Mouse (Mus musculus): ENCODE measurements around the gene Traf4. TPM values are rescaled to one million over a fixed set of nuclear protein-coding genes. Genes with fewer than 3 reads are reported as not detected.

Gene Traf4
- polyA plus RNA-seq, 1 experiment from 2014 or later: 52.4 TPM

- Histone ChIP-seq H3K4me3 (ENCODE audit: low read depth, low read length) (peak overlapping the region; percentile 100), H3K36me3 (ENCODE audit: control insufficient read depth, insufficient read depth, low read length) (peaks cover 15% of the 10 kb centered on the region), H3K27ac (replicated peaks; ENCODE audit: low read depth, low read length) (peak overlapping the region; percentile 97), H3K9me3 (ENCODE audit: control insufficient read depth, low read length) (no peaks in the 10 kb centered on the region), H3K9ac (ENCODE audit: low read depth, low read length) (peak overlapping the region; percentile 98), H3K4me2 (ENCODE audit: low read depth, low read length) (peak overlapping the region; percentile 77), H3K4me1 (ENCODE audit: control insufficient read depth, insufficient read depth, low read length) (peaks cover 20% of the 10 kb centered on the region), H3K27me3 (replicated peaks; ENCODE audit: control insufficient read depth, insufficient read depth, low read length) (no peaks in the 10 kb centered on the region)
- WGBS: 1% methylated on average over 7 of the region's 16 CpGs
- peak; percentile 73 for DNase-seq (ENCODE audit: low spot score)
- peak; percentile 24 for ATAC-seq (ENCODE audit: low read depth)
These were observed 346 bp upstream of the Traf4 start for GRCm38 (mm10) chr11:78165761-78166109.

- no peak for ATAC-seq (ENCODE audit: low read depth)
- H3K4me1 ChIP-seq (ENCODE audit: control insufficient read depth, insufficient read depth, low read length): peaks cover 20% of the 10 kb centered on the region
These were observed 825 bp downstream of the Traf4 start for GRCm38 (mm10) chr11:78164604-78164923.

GRCm38 (mm10) chr11:78163681-78164603 is 1.4 kb downstream of the Traf4 start:
- Histone ChIP-seq H3K4me3 (ENCODE audit: low read depth, low read length) (peak overlapping the region; percentile 100), H3K9me3 (ENCODE audit: control insufficient read depth, low read length) (no peaks in the 10 kb centered on the region), H3K4me1 (ENCODE audit: control insufficient read depth, insufficient read depth, low read length) (peaks cover 20% of the 10 kb centered on the region), H3K4me2 (ENCODE audit: low read depth, low read length) (peak overlapping the region; percentile 77), H3K36me3 (ENCODE audit: control insufficient read depth, insufficient read depth, low read length) (peaks cover 33% of the 10 kb centered on the region), H3K27ac (replicated peaks; ENCODE audit: low read depth, low read length) (peak overlapping the region; percentile 97), H3K27me3 (replicated peaks; ENCODE audit: control insufficient read depth, insufficient read depth, low read length) (no peaks in the 10 kb centered on the region), H3K9ac (ENCODE audit: low read depth, low read length) (peak overlapping the region; percentile 98)
- WGBS: under 1% methylated on average over 17 of the region's 22 CpGs
- ATAC-seq (ENCODE audit: low read depth) (peak; percentile 65), DNase-seq (ENCODE audit: low spot score) (peak; percentile 94)

More at GRCm38 (mm10) chr11:78164604-78164923, 825 bp downstream of the Traf4 start:
- WGBS: under 1% methylated on average over 14 of the region's 14 CpGs
- peak overlapping the region; percentile 100 for H3K4me3 ChIP-seq (ENCODE audit: low read depth, low read length)
- H3K9ac ChIP-seq (ENCODE audit: low read depth, low read length): peak overlapping the region; percentile 98
- H3K27me3 ChIP-seq (replicated peaks; ENCODE audit: control insufficient read depth, insufficient read depth, low read length): no peaks in the 10 kb centered on the region
- no peak for DNase-seq (ENCODE audit: low spot score)
- H3K27ac ChIP-seq (replicated peaks; ENCODE audit: low read depth, low read length): peak overlapping the region; percentile 97
- H3K9me3 ChIP-seq (ENCODE audit: control insufficient read depth, low read length): no peaks in the 10 kb centered on the region
- peak overlapping the region; percentile 77 for H3K4me2 ChIP-seq (ENCODE audit: low read depth, low read length)
- H3K36me3 ChIP-seq (ENCODE audit: control insufficient read depth, insufficient read depth, low read length): peaks cover 27% of the 10 kb centered on the region

DNA sequence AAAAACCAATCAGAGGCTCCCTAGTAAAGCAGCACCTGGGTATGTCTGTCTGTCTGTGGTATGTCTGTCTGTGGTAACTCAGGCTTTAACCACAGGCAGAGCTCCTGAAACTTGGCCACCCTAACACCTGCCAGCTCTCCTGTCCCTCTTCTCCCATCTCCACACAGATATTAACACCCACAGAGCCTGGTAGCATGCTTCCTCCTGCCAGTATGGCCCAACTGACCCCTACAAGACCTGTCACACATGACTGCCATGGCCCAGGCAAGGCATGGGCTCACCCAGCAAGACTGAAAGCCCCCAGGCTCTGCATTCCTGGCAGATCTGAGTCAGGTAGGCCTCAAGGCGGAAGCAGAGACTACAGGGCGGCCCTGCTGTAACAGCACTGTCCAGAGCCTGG is 2.3 kb downstream of the Traf4 start:
- DNase-seq (ENCODE audit: low spot score): no peak

GRCm38 (mm10) chr11:78162504-78162903 is 2.9 kb downstream of the Traf4 start:
- WGBS: 43% methylated on average over 6 of the region's 6 CpGs
- H3K4me3 ChIP-seq (ENCODE audit: low read depth, low read length): peak overlapping the region; percentile 100
- H3K4me1 ChIP-seq (ENCODE audit: control insufficient read depth, insufficient read depth, low read length): peaks cover 22% of the 10 kb centered on the region
- H3K9ac ChIP-seq (ENCODE audit: low read depth, low read length): peak overlapping the region; percentile 98
- H3K27ac ChIP-seq (replicated peaks; ENCODE audit: low read depth, low read length): peak overlapping the region; percentile 97
- DNase-seq (ENCODE audit: low spot score): peak; percentile 76
- H3K4me2 ChIP-seq (ENCODE audit: low read depth, low read length): peak overlapping the region; percentile 77
- peaks cover 47% of the 10 kb centered on the region for H3K36me3 ChIP-seq (ENCODE audit: control insufficient read depth, insufficient read depth, low read length)
- no peaks in the 10 kb centered on the region for H3K27me3 ChIP-seq (replicated peaks; ENCODE audit: control insufficient read depth, insufficient read depth, low read length)
- no peaks in the 10 kb centered on the region for H3K9me3 ChIP-seq (ENCODE audit: control insufficient read depth, low read length)
- no peak for ATAC-seq (ENCODE audit: low read depth)

More for the DNA sequence above, 2.3 kb downstream of the Traf4 start:
- Histone ChIP-seq H3K9ac (ENCODE audit: low read depth, low read length) (peak overlapping the region; percentile 98), H3K27me3 (replicated peaks; ENCODE audit: control insufficient read depth, insufficient read depth, low read length) (no peaks in the 10 kb centered on the region), H3K4me3 (ENCODE audit: low read depth, low read length) (peak overlapping the region; percentile 100), H3K36me3 (ENCODE audit: control insufficient read depth, insufficient read depth, low read length) (peaks cover 42% of the 10 kb centered on the region), H3K27ac (replicated peaks; ENCODE audit: low read depth, low read length) (peak overlapping the region; percentile 97), H3K9me3 (ENCODE audit: control insufficient read depth, low read length) (no peaks in the 10 kb centered on the region), H3K4me2 (ENCODE audit: low read depth, low read length) (peak overlapping the region; percentile 77), H3K4me1 (ENCODE audit: control insufficient read depth, insufficient read depth, low read length) (peaks cover 20% of the 10 kb centered on the region)
- 40% methylated on average over 2 of the region's 2 CpGs for WGBS
- no peak for ATAC-seq (ENCODE audit: low read depth)

GRCm38 (mm10) chr11:78161968-78162367 is 3.4 kb downstream of the Traf4 start:
- H3K9me3 ChIP-seq (ENCODE audit: control insufficient read depth, low read length): no peaks in the 10 kb centered on the region
- H3K4me1 ChIP-seq (ENCODE audit: control insufficient read depth, insufficient read depth, low read length): peaks cover 22% of the 10 kb centered on the region
- 0 out of 2 replicates have a peak overlapping the region, but pooled peaks have one; percentile 100 for H3K4me3 ChIP-seq (ENCODE audit: low read depth, low read length)
- ATAC-seq (ENCODE audit: low read depth) (no peak), DNase-seq (ENCODE audit: low spot score) (peak; percentile 41)
- H3K27ac ChIP-seq (replicated peaks; ENCODE audit: low read depth, low read length): peak overlapping the region; percentile 97
- peak overlapping the region; percentile 77 for H3K4me2 ChIP-seq (ENCODE audit: low read depth, low read length)
- 37% methylated on average over 4 of the region's 4 CpGs for WGBS
- H3K36me3 ChIP-seq (ENCODE audit: control insufficient read depth, insufficient read depth, low read length): peaks cover 51% of the 10 kb centered on the region
- H3K27me3 ChIP-seq (replicated peaks; ENCODE audit: control insufficient read depth, insufficient read depth, low read length): no peaks in the 10 kb centered on the region
- H3K9ac ChIP-seq (ENCODE audit: low read depth, low read length): peak overlapping the region; percentile 98; the same call in 1 of the 2 replicates

DNA sequence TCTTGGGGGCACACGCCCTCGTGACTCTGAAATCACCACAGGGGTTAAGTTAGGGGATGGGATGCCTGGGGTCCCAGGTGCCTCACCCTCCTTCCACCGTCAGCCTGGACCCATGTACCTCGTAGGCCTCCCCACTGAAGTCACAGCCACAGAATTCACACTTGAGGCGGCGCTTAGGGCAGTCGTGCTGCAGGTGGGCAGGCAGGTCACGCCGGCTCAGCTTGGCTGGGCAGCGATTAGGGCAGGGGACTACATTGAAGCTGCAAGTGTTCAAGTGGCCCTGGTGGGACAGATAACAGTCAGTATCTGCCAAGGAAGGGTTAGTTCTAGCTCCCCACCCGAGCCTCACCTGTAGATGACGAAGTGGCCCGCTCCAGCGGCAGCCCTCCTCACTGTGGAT is 4.2 kb downstream of the Traf4 start:
- H3K36me3 ChIP-seq (ENCODE audit: control insufficient read depth, insufficient read depth, low read length): peaks cover 59% of the 10 kb centered on the region
- ATAC-seq (ENCODE audit: low read depth) (no peak), DNase-seq (ENCODE audit: low spot score) (no peak)
- H3K4me3 ChIP-seq (ENCODE audit: low read depth, low read length): no peak overlapping the region
- 92% methylated on average over 13 of the region's 14 CpGs for WGBS
- H3K27me3 ChIP-seq (replicated peaks; ENCODE audit: control insufficient read depth, insufficient read depth, low read length): no peaks in the 10 kb centered on the region
- H3K27ac ChIP-seq (replicated peaks; ENCODE audit: low read depth, low read length): no peak overlapping the region
- no peak overlapping the region for H3K4me2 ChIP-seq (ENCODE audit: low read depth, low read length)
- no peak overlapping the region for H3K9ac ChIP-seq (ENCODE audit: low read depth, low read length)
- H3K4me1 ChIP-seq (ENCODE audit: control insufficient read depth, insufficient read depth, low read length): peaks cover 21% of the 10 kb centered on the region
- H3K9me3 ChIP-seq (ENCODE audit: control insufficient read depth, low read length): no peaks in the 10 kb centered on the region

- ATAC-seq (ENCODE audit: low read depth): no peak
- H3K27me3 ChIP-seq (replicated peaks; ENCODE audit: control insufficient read depth, insufficient read depth, low read length): no peaks in the 10 kb centered on the region
- peaks cover 16% of the 10 kb centered on the region for H3K4me1 ChIP-seq (ENCODE audit: control insufficient read depth, insufficient read depth, low read length)
- no peak overlapping the region for H3K27ac ChIP-seq (replicated peaks; ENCODE audit: low read depth, low read length)
- H3K9me3 ChIP-seq (ENCODE audit: control insufficient read depth, low read length): no peaks in the 10 kb centered on the region
- no peak overlapping the region for H3K9ac ChIP-seq (ENCODE audit: low read depth, low read length)
- no peak overlapping the region for H3K4me3 ChIP-seq (ENCODE audit: low read depth, low read length)
- WGBS: 82% methylated on average over 3 of the region's 3 CpGs
- no peak overlapping the region for H3K4me2 ChIP-seq (ENCODE audit: low read depth, low read length)
- no peak for DNase-seq (ENCODE audit: low spot score)
- H3K36me3 ChIP-seq (ENCODE audit: control insufficient read depth, insufficient read depth, low read length): peaks cover 62% of the 10 kb centered on the region
These were observed 4.7 kb downstream of the Traf4 start for GRCm38 (mm10) chr11:78160675-78161074.

All from embryonic facial prominence, embryonic 14.5 days (tissue).